Mouse (Mus musculus) left cerebral cortex, adult 8-10 months (tissue): ENCODE data around the gene Cradd. TPM values are rescaled to one million over a fixed set of nuclear protein-coding genes. Genes with fewer than 3 reads are reported as not detected.
A peak's percentile ranks its signal among the peaks of the same experiment; 100 is the strongest.

Experiments
- DNase-seq, 2 experiments: peaks; one replicate each; pipeline ENCODE4 v3.0.0; 2022; ENCODE audit warnings: low spot score in 2 of 2
- total RNA-seq, 4 experiments: library from RNA; stranded (reverse); gene quantifications; 2 replicates each; pipeline ENCODE4 v1.2.4; 2022

The Cradd gene
- total RNA-seq, 4 experiments from 2014 or later = 8.2 to 11.0 (median 9.0) TPM

DNA sequence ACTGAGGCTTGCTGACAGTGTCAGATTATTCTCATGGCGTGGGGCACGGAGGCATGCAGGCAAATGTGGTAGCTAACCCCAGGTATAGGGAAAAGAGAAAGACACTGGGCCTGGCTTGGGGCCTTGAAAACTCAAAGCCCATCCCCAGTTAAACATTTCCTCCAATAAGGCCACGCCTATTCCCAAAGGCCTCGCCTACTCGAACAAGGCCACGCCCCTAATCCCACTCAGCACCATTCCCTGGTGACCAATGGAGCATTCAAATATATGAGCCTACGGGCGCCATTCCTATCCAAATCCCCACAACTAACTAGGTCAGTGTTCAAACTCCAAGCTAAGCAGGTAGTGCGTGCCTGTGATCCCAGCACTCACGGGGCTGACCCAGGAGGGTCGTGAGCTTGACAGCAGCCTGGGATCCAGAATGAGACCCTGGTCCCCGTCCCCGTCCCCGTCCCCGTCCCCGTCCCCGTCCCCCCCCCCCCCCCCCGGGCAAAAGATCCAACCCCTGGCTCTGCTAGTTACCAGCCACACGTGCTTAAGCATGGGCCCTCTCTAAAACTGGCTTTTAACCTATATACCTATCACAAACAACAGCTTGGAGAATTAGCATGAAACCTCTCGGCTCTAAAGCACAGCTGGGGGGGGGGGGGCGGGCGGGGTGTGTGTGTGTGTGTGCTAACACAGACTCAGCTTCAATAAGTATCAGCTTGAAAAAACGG, 78.8 kb downstream of the Cradd start:
- no peak for DNase-seq

- DNase-seq = no peak
Observed at GRCm38 (mm10) chr10:95239196-95240069, 84.5 kb downstream of the Cradd start.

DNA sequence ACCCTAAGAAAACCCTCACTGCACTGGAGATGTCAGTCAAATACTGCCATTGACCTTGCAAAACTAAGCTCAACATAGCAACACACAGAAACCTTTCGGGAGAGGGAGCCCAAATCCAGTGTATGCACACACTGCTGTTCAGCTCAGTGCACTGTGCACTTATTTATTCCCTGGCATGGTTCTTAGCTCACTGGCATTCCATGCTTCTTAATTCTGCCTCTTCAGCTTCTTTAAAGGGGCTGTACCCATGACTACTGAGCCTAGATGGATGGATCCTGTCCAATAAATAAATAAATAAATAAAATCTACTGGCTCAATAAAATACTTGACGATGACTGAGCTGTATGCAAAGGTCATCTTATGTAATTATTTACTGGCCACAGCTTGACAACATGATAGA, 85.3 kb downstream of the Cradd start:
- no peak for DNase-seq

GRCm38 (mm10) chr10:95236226-95236625, 87.7 kb downstream of the Cradd start:
- no peak for DNase-seq

- no peak for DNase-seq
Observed at GRCm38 (mm10) chr10:95234661-95235060, 89.3 kb downstream of the Cradd start.

GRCm38 (mm10) chr10:95233044-95233443, 90.9 kb downstream of the Cradd start:
- peak in 1 of 2 experiments; percentile 36 for DNase-seq

DNA sequence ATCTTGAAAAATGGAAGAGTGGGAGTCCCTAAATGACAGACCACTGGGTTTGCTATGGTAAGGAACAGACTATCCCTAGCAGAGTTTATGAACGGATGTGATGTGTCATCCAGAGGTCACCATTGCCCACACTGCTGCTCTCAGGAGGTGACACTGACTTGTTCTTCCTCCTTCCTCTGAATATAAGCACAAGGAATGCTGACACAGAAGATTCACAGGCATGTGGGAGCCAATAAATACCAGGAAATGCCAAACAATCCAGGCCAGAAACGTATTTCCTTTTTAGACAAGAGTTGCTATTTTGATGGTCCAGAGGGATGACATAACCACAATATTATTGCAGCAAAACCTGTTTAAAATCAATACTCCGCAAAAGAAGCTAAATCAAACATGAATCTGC, 91.4 kb downstream of the Cradd start:
- DNase-seq = no peak

DNA sequence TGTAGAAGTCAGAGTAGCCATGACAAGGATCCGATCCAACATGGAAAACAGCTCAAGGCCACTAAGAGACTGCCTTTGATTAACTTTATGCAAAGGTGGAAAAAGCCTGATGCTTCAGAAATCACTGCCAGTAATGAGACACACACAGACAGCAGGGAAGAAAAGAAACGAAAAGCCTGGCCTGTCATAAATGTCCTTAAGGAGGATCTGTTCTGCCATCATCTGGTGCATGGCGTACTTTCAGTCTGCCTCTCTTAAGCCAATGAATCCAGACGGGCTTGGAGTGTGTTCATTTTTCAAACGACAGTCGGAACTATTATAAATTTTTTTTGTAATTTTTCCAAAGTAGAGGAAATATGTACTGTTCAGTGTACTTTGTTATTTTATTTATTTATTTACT, 95.7 kb downstream of the Cradd start:
- DNase-seq = no peak

DNA sequence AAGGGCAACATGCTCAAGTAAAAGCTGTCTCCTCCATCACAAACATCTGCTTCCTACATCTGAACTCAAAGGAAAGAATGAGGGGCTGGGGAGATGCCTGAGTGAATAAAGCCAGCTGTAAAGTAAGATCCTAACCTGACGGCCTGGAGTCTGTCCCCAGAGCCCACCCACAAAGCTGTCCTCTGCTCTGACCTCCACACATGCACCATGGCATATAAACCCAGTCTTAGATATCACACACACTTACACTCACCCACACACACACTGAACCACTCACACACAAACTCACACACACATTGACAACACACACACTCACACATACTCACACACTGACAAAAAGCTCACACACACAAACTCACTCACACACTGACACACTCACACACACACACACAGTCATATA, 96.3 kb downstream of the Cradd start:
- DNase-seq = no peak

- no peak for DNase-seq
Observed at GRCm38 (mm10) chr10:95226772-95227171, 97.2 kb downstream of the Cradd start.

DNA sequence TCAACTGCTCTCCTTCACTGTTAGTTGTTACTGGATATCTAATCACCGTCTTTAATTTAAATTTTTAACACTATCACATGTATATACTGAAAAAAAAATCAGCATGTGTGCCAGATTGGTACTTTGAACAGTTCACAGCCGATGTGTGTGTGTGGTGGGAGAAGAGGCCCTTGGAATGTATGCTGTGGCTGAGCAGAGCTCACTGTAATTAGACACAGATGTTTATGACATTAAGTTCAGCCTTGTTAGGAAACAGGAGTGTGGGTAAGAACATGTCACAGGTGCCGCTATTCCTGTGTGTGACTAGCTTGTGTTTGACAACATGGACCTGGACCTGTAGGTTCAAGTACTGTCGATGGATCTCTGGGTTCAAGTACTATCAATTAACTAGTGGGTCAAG, 98.9 kb downstream of the Cradd start:
- no peak for DNase-seq

GRCm38 (mm10) chr10:95223211-95223610, 100.7 kb downstream of the Cradd start:
- DNase-seq = no peak

DNA sequence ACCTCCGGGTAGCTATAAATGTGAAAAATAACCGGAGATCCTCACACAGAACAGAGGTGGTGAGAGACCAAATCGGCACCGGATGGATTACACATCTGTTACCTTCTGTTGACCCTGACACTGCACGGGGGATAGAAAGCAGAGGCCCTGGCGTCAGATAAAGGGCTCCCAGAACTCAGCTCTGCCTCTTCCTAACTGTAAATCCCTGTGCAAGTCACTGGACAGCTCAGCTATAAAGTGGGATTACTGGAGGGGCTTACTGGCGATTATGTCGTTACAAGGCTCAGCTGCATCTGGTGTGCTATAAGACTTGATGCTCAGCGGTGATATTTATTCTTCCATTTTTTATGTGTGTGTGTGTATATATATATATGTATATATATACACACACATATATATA, 102.0 kb downstream of the Cradd start:
- no peak for DNase-seq

GRCm38 (mm10) chr10:95220536-95220935, 103.4 kb downstream of the Cradd start:
- DNase-seq = no peak

- DNase-seq = no peak
Observed at GRCm38 (mm10) chr10:95218683-95219060, 105.3 kb downstream of the Cradd start.

DNA sequence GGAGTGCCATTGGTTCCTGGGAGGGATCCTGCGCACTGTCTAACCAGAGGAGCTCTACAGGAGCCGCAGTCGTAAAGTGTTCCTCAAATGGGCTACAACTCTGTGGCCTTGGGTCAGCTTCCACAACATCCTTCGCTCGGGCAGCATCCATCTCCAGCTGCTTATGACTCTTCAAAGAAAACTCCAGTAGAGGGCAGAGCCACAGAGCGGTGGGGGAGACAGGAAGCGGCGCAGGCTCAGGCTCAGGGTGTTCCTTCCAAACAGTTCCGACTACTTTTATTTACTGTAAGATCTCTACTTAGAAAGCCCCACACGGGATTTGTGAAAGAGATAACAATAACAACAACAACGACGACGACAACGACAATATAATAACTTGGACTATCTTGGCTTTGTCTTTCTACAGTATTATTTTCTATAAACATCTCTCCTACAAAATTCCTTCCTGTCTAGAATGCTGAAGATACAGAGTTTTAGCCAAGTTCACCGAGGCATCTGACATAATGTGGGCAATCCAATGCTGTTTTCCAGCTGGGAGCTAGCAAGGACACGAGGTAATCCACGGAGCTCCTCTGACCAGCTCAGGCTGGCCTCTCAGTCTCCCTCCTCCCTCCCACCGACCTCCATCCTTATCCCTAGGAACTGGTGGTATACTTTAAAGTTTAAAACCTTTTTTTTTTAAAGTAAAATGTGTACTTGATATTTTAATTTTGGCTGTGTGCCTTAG, 105.8 kb downstream of the Cradd start:
- DNase-seq = no peak

DNA sequence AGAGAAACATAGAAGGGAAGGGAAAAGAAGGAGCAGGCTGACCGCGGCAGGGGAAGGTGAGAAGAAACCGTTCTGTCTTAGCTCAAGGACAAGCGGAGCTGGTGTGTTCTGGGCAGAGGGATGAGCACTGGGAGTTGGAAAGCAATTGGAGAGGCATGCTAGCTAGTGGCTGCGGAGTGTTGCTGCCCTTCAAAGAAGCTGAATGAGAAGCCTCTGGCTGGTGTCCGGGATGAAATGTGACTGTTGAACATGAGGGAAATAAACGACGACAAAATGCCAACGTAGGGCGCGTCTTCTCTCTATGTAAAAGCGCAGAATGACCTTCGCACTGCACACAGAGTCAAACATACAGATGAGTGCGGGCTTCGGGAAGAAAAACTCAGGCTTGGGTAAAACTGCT, 108.6 kb downstream of the Cradd start:
- no peak for DNase-seq

GRCm38 (mm10) chr10:95213820-95214219, 110.1 kb downstream of the Cradd start:
- DNase-seq = no peak

- DNase-seq = no peak
Observed at GRCm38 (mm10) chr10:95213311-95213710, 110.6 kb downstream of the Cradd start.

DNA sequence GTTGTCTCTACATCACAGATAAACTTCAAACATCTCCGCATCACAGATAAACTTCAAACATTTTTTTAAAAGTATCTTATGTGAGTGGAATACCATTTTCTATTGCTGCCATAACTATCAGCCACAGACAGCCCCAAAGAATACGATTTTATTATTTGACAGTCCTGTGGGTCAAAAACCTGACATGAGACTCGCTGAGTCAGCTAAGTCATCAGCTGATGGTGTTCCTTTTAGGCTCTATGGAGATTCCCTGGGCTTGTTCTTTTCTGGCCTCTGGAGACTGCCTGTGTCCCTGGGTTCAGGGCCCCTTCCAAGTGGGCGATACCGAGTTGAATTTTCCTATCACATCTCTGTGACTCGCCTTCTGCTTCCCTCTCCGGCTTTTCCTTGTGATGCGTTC, 112.3 kb downstream of the Cradd start:
- DNase-seq = no peak

- no peak for DNase-seq
Observed at GRCm38 (mm10) chr10:95210664-95211372, 113.1 kb downstream of the Cradd start.
